Mouse (Mus musculus) telencephalon, adult 2 months (tissue): ENCODE data around the gene Olfr704.
"Not testable (repeated sequence)": the region's sequence is repeated elsewhere in the genome, so short reads cannot be mapped to it uniquely, and the experiment has no call there.

Experiments used
- DNase-seq: peaks from one replicate; pipeline ENCODE4 v3.0.0-alpha.2; 2011; ENCODE audit warnings: low read depth, low spot score

Gene Olfr704

DNA sequence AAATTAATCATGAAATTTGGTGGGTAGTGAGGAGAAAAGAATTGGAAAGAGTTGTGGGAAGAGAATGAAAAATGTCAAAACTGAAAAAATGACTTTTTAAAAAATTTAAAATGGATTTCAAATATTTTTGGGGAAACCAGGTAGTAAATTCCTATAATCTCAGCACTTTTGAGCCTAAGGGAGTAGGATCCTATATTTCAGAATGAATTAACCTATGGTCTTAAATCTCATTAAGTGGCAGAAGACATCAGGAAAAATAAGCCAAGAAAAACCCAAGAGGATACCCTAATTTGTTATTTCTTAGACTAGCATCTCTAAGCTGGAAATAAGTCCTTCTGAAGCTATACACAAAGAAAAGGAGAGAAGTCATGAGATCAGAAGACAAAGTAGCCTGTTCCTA, at the start of gene Olfr704:
TSS of gene Olfr704 (plus strand) at position 301 of the 400 bp plus-strand sequence.
- DNase-seq = no peak

- DNase-seq = no peak
Observed at GRCm38 (mm10) chr7:106813829-106814228, 49.2 kb upstream of the Olfr704 start, which contains the start of gene Olfr701. Gene Olfr701, plus strand, starts transcription at chr7:106814129.

GRCm38 (mm10) chr7:106815775-106816174, 47.2 kb upstream of the Olfr704 start:
- DNase-seq = no peak

DNA sequence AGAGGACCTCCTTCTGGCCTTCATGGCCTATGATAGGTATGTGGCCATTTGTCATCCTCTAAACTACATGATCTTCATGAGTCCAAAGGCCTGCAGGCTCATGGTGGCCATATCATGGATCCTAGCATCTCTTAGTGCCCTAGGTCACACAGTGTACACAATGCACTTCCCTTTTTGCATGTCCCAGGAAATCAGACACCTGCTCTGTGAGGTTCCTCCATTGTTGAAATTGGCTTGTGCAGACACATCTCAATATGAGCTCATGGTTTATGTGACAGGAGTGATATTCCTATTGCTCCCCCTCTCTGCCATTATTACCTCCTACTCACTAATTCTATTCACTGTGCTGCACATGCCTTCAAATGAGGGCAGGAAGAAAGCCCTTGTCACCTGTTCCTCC, 44.6 kb upstream of the Olfr704 start:
- DNase-seq = no peak

DNA sequence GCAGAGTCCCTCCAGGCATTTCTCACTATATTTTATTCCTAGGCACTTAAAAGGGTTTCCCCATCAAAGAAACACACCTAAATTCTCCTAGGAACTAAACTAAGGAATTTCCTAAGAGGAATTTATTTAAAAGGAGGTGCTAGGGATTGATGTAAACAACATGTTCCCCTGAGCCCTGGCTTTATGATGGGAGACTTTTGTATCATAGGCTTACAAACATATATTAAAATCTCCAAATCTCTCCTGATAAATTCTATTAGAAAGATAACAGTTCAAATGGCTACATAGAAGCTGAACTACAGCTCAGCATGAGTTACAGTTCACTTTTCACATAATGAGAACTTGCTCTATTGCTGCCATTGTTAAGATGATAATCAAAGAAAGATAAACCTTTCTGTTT, 29.2 kb upstream of the Olfr704 start, which contains the start of gene Olfr702:
TSS of gene Olfr702 (minus strand) at position 101 of the 400 bp plus-strand sequence.
- no peak for DNase-seq

DNA sequence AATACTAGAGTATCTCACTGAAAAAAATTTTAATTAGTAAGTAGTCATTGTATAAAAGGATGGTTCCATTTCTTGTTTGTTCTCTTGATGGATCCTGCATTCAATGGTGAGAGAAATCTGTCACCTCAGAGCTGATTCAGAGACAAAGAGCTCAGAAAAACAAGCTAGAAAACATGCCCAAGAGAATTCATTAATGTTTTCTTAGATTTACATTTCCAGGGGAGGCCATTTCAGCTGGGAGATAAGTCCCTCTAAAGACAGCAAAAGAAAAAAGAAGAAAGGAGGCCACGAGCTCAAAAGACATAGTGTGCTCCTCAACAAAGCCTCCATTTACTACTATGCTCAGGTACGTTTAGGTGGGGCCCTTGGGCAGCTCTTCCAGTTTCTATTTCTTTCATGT, 19.9 kb upstream of the Olfr704 start, which contains the start of gene Olfr703:
TSS of gene Olfr703 (plus strand) at position 301 of the 400 bp plus-strand sequence.
- DNase-seq = no peak

DNA sequence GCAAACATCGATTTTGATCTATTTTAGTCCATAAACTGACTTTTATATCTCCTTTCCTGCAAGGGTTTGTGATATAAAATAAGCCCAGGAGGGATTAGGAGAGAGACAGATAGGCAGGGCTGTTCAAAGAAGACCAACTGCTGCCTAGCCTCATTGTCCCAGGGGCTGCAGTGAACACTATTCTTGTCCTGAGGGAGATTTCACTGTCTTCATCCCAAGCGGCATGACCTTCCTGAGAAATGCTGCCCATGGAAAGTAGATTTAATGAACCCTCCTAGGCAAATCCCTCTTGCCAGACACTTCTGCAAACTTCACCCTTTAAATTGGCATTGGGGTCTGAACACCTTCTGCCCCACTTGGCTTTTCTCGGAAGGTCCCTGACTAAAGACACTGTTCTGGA, 13.8 kb downstream of the Olfr704 start, which contains the start of gene Olfr705:
TSS of gene Olfr705 (minus strand) at position 101 of the 400 bp plus-strand sequence.
- DNase-seq = no peak

- no peak for DNase-seq
Observed at GRCm38 (mm10) chr7:106888062-106888461, 25.1 kb downstream of the Olfr704 start, which contains the start of gene Olfr706. Gene Olfr706, minus strand, starts transcription at chr7:106888162.

DNA sequence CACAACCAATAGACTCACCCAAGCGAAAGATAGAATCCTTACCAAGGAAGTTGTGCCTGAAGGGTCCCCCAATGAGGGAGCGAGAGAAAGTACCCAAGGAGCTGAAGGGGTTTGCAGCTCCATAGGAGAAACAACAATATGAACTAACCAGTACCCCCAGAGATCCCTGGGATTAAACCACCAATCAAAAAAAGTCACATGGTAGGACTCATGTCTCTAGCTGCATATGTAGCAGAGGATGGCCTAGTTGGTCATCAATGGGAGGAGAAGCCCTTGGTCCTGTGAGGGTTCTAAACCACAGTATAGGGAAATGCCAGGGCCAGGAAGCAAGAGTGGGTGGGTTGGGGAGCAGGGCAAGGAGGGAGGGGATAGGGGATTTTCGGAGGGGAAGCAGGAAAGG, 38.2 kb downstream of the Olfr704 start, which contains the start of gene Olfr707:
TSS of gene Olfr707 (minus strand) at position 101 of the 400 bp plus-strand sequence.
- DNase-seq = not testable (repeated sequence)

- no peak for DNase-seq
Observed at GRCm38 (mm10) chr7:106907676-106908075, 44.7 kb downstream of the Olfr704 start, which contains the start of gene Olfr1532-ps1. Gene Olfr1532-ps1, plus strand, starts transcription at chr7:106908001.
